Mouse (Mus musculus): Measurements from ENCODE around the gene Fbxo34. TPM values are rescaled to one million over a fixed set of nuclear protein-coding genes. Genes with fewer than 3 reads are reported as not detected.

Fbxo34 gene
- polyA plus RNA-seq, 1 experiment from 2014 or later: 18.1 TPM

DNA sequence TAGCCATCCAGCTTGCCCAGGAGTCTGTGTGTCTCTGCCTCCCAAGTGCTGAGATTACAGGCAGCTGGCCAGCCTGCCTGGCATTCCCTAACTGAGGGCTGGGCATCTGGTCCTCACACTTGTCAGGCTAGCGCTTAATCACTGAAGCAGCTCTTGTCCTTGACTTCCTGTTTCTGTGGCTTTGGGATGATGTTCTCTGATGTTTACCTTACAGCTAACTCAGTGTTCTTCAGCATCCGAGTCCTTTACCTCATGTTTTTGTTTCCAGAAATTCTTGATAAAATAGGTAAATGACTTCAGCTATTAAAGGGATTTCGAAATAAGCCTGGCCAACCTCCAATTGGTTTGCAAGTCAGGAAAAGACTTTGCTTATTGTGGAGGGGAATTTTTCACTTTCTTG is 53.8 kb downstream of the Fbxo34 start:
- 61% methylated on average over 3 of the region's 3 CpGs for WGBS
- Histone ChIP-seq H3K36me3 (ENCODE audit: control insufficient read depth, insufficient read depth, low read length) (no peaks in the 10 kb centered on the region), H3K4me3 (ENCODE audit: low read depth, low read length) (no peak overlapping the region), H3K27ac (replicated peaks) (no peak overlapping the region), H3K27me3 (ENCODE audit: control insufficient read depth, insufficient read depth, low read length) (no peaks in the 10 kb centered on the region), H3K4me2 (replicated peaks; ENCODE audit: low read depth) (no peak overlapping the region), H3K9ac (ENCODE audit: low read length) (no peak overlapping the region), H3K9me3 (ENCODE audit: control insufficient read depth, low read length) (no peaks in the 10 kb centered on the region), H3K4me1 (replicated peaks; ENCODE audit: control insufficient read depth, insufficient read depth) (no peaks in the 10 kb centered on the region)
- ATAC-seq (ENCODE audit: low FRiP score, low TSS enrichment): no peak
- no peak for TF ChIP-seq EP300 (optimal IDR thresholded peaks at IDR 0.05)
- no peak for TF ChIP-seq CTCF (IDR thresholded peaks at IDR 0.05; ENCODE audit: low read depth)
- DNase-seq (ENCODE audit: low spot score): no peak

DNA sequence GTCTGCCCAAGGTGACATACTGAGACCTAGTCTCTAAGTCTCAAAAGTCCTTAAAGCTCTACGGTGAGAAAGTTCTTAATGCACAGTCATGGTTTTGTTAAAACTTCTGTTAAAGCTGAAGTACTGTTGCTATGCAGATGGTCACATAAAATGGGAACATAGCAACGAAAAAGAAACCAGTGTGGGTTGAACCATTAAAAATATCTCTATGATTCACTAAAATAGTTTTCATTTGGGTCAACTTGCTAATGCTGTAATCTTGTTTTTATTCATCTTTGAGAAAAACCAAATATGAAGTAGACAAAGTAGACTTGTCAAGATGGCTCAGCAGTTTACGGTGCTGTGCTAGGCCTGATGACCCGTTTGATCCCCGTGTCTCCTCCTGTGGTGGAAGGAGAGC is 56.5 kb downstream of the Fbxo34 start:
- H3K9ac ChIP-seq (ENCODE audit: low read length): no peak overlapping the region
- WGBS: 90% methylated on average over 5 of the region's 5 CpGs
- H3K9me3 ChIP-seq (ENCODE audit: control insufficient read depth, low read length): no peaks in the 10 kb centered on the region
- no peak overlapping the region for H3K4me3 ChIP-seq (ENCODE audit: low read depth, low read length)
- no peaks in the 10 kb centered on the region for H3K4me1 ChIP-seq (replicated peaks; ENCODE audit: control insufficient read depth, insufficient read depth)
- TF ChIP-seq EP300 (optimal IDR thresholded peaks at IDR 0.05) (no peak), CTCF (IDR thresholded peaks at IDR 0.05; ENCODE audit: low read depth) (no peak)
- DNase-seq (ENCODE audit: low spot score): no peak
- H3K36me3 ChIP-seq (ENCODE audit: control insufficient read depth, insufficient read depth, low read length): no peaks in the 10 kb centered on the region
- no peak overlapping the region for H3K4me2 ChIP-seq (replicated peaks; ENCODE audit: low read depth)
- H3K27me3 ChIP-seq (ENCODE audit: control insufficient read depth, insufficient read depth, low read length): no peaks in the 10 kb centered on the region
- no peak for ATAC-seq (ENCODE audit: low FRiP score, low TSS enrichment)
- H3K27ac ChIP-seq (replicated peaks): no peak overlapping the region

DNA sequence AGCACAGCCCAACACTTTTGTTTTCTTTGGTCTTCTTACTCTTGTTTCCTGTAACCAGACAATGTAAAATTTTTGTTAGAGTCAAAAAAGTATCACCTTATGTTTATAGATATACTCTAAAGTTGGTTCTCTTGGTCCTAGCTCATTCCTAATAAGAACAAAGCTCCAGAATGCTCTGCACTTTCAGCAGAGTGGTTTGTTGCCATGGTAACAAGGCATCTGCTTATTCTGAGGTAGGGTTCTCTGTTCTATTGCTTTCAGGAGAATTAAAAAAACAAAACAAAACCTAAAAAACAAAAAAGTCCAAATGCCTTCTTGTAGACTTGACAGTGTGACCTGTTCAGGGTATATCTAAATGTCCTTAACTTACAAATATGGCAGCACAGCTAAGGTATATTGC is 57.8 kb downstream of the Fbxo34 start:
- Histone ChIP-seq H3K9ac (ENCODE audit: low read length) (no peak overlapping the region), H3K9me3 (ENCODE audit: control insufficient read depth, low read length) (no peaks in the 10 kb centered on the region), H3K4me1 (replicated peaks; ENCODE audit: control insufficient read depth, insufficient read depth) (no peaks in the 10 kb centered on the region), H3K27me3 (ENCODE audit: control insufficient read depth, insufficient read depth, low read length) (no peaks in the 10 kb centered on the region), H3K27ac (replicated peaks) (no peak overlapping the region), H3K36me3 (ENCODE audit: control insufficient read depth, insufficient read depth, low read length) (no peaks in the 10 kb centered on the region), H3K4me2 (replicated peaks; ENCODE audit: low read depth) (no peak overlapping the region), H3K4me3 (ENCODE audit: low read depth, low read length) (no peak overlapping the region)
- TF ChIP-seq CTCF (IDR thresholded peaks at IDR 0.05; ENCODE audit: low read depth): no peak
- TF ChIP-seq EP300 (optimal IDR thresholded peaks at IDR 0.05): no peak
- DNase-seq (ENCODE audit: low spot score) (no peak), ATAC-seq (ENCODE audit: low FRiP score, low TSS enrichment) (no peak)

DNA sequence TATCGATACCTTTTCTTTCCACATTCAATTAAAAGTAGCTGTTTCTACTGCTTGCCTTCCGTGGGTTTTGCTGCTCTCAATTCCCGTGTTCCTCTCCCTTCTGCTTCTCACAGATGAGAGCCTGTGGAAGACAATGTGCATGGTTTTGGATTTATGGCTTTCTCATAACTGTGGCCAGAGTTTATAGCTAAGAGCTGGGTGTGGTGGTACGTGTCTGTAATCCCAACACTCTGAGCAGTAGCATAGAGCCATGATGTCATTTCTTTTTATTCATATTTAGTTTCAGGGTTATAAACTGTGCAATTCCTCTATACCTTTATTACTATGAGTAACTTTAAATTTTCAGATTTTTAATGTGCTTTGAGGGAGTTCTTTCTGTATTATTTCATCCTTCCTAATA is 60.0 kb downstream of the Fbxo34 start:
- DNase-seq (ENCODE audit: low spot score) (no peak), ATAC-seq (ENCODE audit: low FRiP score, low TSS enrichment) (no peak)
- no peaks in the 10 kb centered on the region for H3K27me3 ChIP-seq (ENCODE audit: control insufficient read depth, insufficient read depth, low read length)
- no peak overlapping the region for H3K9ac ChIP-seq (ENCODE audit: low read length)
- no peaks in the 10 kb centered on the region for H3K4me1 ChIP-seq (replicated peaks; ENCODE audit: control insufficient read depth, insufficient read depth)
- H3K4me3 ChIP-seq (ENCODE audit: low read depth, low read length): no peak overlapping the region
- H3K36me3 ChIP-seq (ENCODE audit: control insufficient read depth, insufficient read depth, low read length): no peaks in the 10 kb centered on the region
- 61% methylated on average over 4 of the region's 4 CpGs for WGBS
- H3K4me2 ChIP-seq (replicated peaks; ENCODE audit: low read depth): no peak overlapping the region
- H3K27ac ChIP-seq (replicated peaks): no peak overlapping the region
- TF ChIP-seq EP300 (optimal IDR thresholded peaks at IDR 0.05) (no peak), CTCF (IDR thresholded peaks at IDR 0.05; ENCODE audit: low read depth) (no peak)
- H3K9me3 ChIP-seq (ENCODE audit: control insufficient read depth, low read length): no peaks in the 10 kb centered on the region

DNA sequence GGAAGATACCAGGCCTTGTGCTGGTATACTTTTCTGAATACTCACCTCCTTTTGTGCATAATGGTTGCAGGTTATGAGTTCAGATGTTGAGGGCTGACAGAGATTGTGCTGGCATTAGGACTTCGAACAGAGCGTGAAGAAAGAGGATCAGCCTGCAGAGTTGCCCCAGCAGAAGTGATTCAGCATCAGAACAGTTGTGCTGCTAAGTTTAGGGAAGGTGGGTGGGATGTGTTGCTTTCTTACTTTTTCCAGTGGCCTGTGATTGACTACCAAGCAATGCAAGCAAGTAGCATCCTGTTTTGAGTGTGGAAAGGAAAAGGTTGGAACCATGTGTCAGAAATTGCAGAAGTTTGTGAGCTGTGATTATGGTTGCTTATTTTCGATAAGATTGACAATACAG is 63.4 kb downstream of the Fbxo34 start:
- no peak for TF ChIP-seq EP300 (optimal IDR thresholded peaks at IDR 0.05)
- TF ChIP-seq CTCF (IDR thresholded peaks at IDR 0.05; ENCODE audit: low read depth): no peak
- no peak for ATAC-seq (ENCODE audit: low FRiP score, low TSS enrichment)
- Histone ChIP-seq H3K4me1 (replicated peaks; ENCODE audit: control insufficient read depth, insufficient read depth) (no peaks in the 10 kb centered on the region), H3K4me3 (ENCODE audit: low read depth, low read length) (no peak overlapping the region), H3K36me3 (ENCODE audit: control insufficient read depth, insufficient read depth, low read length) (no peaks in the 10 kb centered on the region), H3K27me3 (ENCODE audit: control insufficient read depth, insufficient read depth, low read length) (no peaks in the 10 kb centered on the region), H3K9ac (ENCODE audit: low read length) (no peak overlapping the region), H3K4me2 (replicated peaks; ENCODE audit: low read depth) (no peak overlapping the region), H3K9me3 (ENCODE audit: control insufficient read depth, low read length) (no peaks in the 10 kb centered on the region), H3K27ac (replicated peaks) (no peak overlapping the region)
- no peak for DNase-seq (ENCODE audit: low spot score)
- WGBS: 87% methylated on average over 3 of the region's 3 CpGs

DNA sequence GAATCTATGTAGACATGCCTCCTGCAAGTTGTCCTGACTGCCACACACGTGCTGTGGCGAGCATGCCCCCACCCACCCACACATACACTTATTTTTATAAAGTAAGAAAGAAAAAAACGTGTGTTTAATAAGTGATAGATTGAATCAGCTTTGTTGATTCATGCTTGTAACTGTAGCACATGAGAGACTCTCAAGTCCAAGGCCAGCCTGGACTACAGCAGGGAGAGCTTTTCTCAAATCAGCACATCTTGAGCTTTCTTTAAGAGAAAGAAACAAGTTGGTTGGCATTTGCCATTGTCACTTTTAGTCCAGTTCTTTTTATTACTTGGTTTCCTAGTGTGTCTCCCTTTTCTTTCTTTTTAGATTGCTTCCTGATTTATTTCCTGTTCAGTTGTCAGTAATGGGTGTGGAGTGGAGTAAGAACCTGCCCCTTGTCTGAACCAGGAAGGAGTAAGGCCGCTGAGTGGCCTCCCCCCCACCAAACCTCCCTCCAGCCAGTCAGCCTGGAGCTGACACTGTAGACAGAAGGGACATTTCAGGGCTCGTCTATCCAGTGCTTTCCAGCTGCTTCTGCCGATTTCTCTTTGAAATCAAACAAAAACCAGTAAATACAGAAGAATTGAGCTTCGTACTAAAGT is 64.7 kb downstream of the Fbxo34 start:
- Histone ChIP-seq H3K4me2 (replicated peaks; ENCODE audit: low read depth) (peak overlapping the region; percentile 23; the same call in 1 of the 2 replicates), H3K4me3 (ENCODE audit: low read depth, low read length) (no peak overlapping the region), H3K9me3 (ENCODE audit: control insufficient read depth, low read length) (no peaks in the 10 kb centered on the region), H3K9ac (ENCODE audit: low read length) (no peak overlapping the region), H3K4me1 (replicated peaks; ENCODE audit: control insufficient read depth, insufficient read depth) (no peaks in the 10 kb centered on the region), H3K36me3 (ENCODE audit: control insufficient read depth, insufficient read depth, low read length) (no peaks in the 10 kb centered on the region), H3K27ac (replicated peaks) (peak overlapping the region; percentile 84), H3K27me3 (ENCODE audit: control insufficient read depth, insufficient read depth, low read length) (no peaks in the 10 kb centered on the region)
- TF ChIP-seq EP300 (optimal IDR thresholded peaks at IDR 0.05) (no peak), CTCF (IDR thresholded peaks at IDR 0.05; ENCODE audit: low read depth) (no peak)
- peak; percentile 97 for ATAC-seq (ENCODE audit: low FRiP score, low TSS enrichment)
- 27% methylated on average over 7 of the region's 7 CpGs for WGBS
- DNase-seq (ENCODE audit: low spot score): peak; percentile 86
